Mouse (Mus musculus): ENCODE measurements around the gene Ppp3ca. TPM values are rescaled to one million over a fixed set of nuclear protein-coding genes. Genes with fewer than 3 reads are reported as not detected.

Ppp3ca gene
- total and polyA plus RNA-seq, 3 experiments: 63.4 to 143 (median 130) TPM

GRCm38 (mm10) chr3:136813886-136814285, 144.0 kb downstream of the Ppp3ca start:
- no peaks in the 10 kb centered on the region for H3K27me3 ChIP-seq (replicated peaks)
- no peaks in the 10 kb centered on the region for H3K9me3 ChIP-seq (replicated peaks; ENCODE audit: low read length)
- H3K36me3 ChIP-seq (replicated peaks in 1 of 2; ENCODE audit: control insufficient read depth in 1 of 2, insufficient read depth in 1 of 2, low read length in 1 of 2): peaks cover 0 to 55% of the 10 kb centered on the region in 2 experiments
- no peak for DNase-seq (ENCODE audit: extremely low read depth)
- H3K4me3 ChIP-seq (replicated peaks in 1 of 3; ENCODE audit: low read depth in 2 of 3, low read length in 2 of 3, poor library complexity in 1 of 3): no peak overlapping the region
- no peak overlapping the region for H3K9ac ChIP-seq (ENCODE audit: insufficient read depth, low read depth)
- TF ChIP-seq POLR2A (IDR thresholded peaks at IDR 0.05; ENCODE audit: low read depth, low read length) (no peak), MXI1 (IDR thresholded peaks at IDR 0.05; ENCODE audit: low read depth, low read length) (no peak), ZNF384 (IDR thresholded peaks at IDR 0.05; ENCODE audit: low read depth, low read length) (no peak), E2F4 (IDR thresholded peaks at IDR 0.05; ENCODE audit: insufficient replicate concordance, low read depth, low read length) (no peak), TCF12 (IDR thresholded peaks at IDR 0.05; ENCODE audit: low read depth, low read length) (no peak), NELFE (IDR thresholded peaks at IDR 0.05; ENCODE audit: low read depth, low read length) (no peak), UBTF (IDR thresholded peaks at IDR 0.05; ENCODE audit: low read depth, low read length) (no peak), GABPA (IDR thresholded peaks at IDR 0.05; ENCODE audit: insufficient replicate concordance, low read depth, low read length) (no peak), ELF1 (IDR thresholded peaks at IDR 0.05; ENCODE audit: low read depth, low read length) (no peak), RAD21 (IDR thresholded peaks at IDR 0.05; ENCODE audit: low read depth, low read length) (no peak), EP300 (IDR thresholded peaks at IDR 0.05; ENCODE audit: low read length) (no peak), POLR2AphosphoS2 (IDR thresholded peaks at IDR 0.05; ENCODE audit: low read depth, low read length) (no peak), MYC (IDR thresholded peaks at IDR 0.05; ENCODE audit: low read depth, low read length) (no peak), JUND (conservative IDR thresholded peaks at IDR 0.05; ENCODE audit: low read depth, low read length) (no peak), JUN (IDR thresholded peaks at IDR 0.05; ENCODE audit: insufficient read depth, low read depth, low read length) (no peak), MAFK (IDR thresholded peaks at IDR 0.05; ENCODE audit: insufficient replicate concordance, low read length) (no peak)
- in situ Hi-C loops (cut with MboI; ENCODE audit: low pct_ligation_motif_present, low pct_unique_long_range_greater_than_20kb, low sequenced_read_pairs): no loop called here
- no peak overlapping the region for H3K27ac ChIP-seq (ENCODE audit: insufficient read depth, low read depth)
- dilution Hi-C loops (cut with MboI; ENCODE audit: extremely low pct_ligation_motif_present, extremely low pct_unique_long_range_greater_than_20kb, low sequenced_read_pairs): no loop called here
- peaks cover 2% of the 10 kb centered on the region; the same call in 1 of the 2 replicates for H3K79me2 ChIP-seq (replicated peaks; ENCODE audit: control insufficient read depth, extremely low read depth, insufficient read depth, poor library complexity, severe bottlenecking)
- peaks cover 0 to 56% of the 10 kb centered on the region in 2 experiments; a peak in 2 of 4 replicates for H3K4me1 ChIP-seq (ENCODE audit: control insufficient read depth in 1 of 2, insufficient read depth in 2 of 2)
- no peak overlapping the region for H3K4me2 ChIP-seq (ENCODE audit: insufficient read depth, low read depth, poor library complexity, severe bottlenecking)

- peaks cover 0 to 49% of the 10 kb centered on the region in 2 experiments; a peak in 2 of 4 replicates for H3K4me1 ChIP-seq (ENCODE audit: control insufficient read depth in 1 of 2, insufficient read depth in 2 of 2)
- TF ChIP-seq ETS1 (conservative IDR thresholded peaks at IDR 0.05; ENCODE audit: low read depth, low read length) (no peak), JUN (IDR thresholded peaks at IDR 0.05; ENCODE audit: insufficient read depth, low read depth, low read length) (no peak), ELF1 (IDR thresholded peaks at IDR 0.05; ENCODE audit: low read depth, low read length) (no peak), MEF2A (IDR thresholded peaks at IDR 0.05; ENCODE audit: borderline replicate concordance, low read depth, low read length) (no peak), MXI1 (IDR thresholded peaks at IDR 0.05; ENCODE audit: low read depth, low read length) (no peak), MAFK (IDR thresholded peaks at IDR 0.05; ENCODE audit: insufficient replicate concordance, low read length) (no peak), HCFC1 (IDR thresholded peaks at IDR 0.05; ENCODE audit: low read depth, low read length) (no peak), NRF1 (IDR thresholded peaks at IDR 0.05; ENCODE audit: low read depth, low read length) (no peak), RAD21 (IDR thresholded peaks at IDR 0.05; ENCODE audit: low read depth, low read length) (no peak), ZMIZ1 (IDR thresholded peaks at IDR 0.05; ENCODE audit: low read depth, low read length) (no peak), POLR2AphosphoS2 (IDR thresholded peaks at IDR 0.05; ENCODE audit: low read depth, low read length) (no peak), BHLHE40 (IDR thresholded peaks at IDR 0.05; ENCODE audit: low read depth, low read length) (no peak), UBTF (IDR thresholded peaks at IDR 0.05; ENCODE audit: low read depth, low read length) (no peak), EP300 (IDR thresholded peaks at IDR 0.05; ENCODE audit: low read length) (no peak), ZNF384 (IDR thresholded peaks at IDR 0.05; ENCODE audit: low read depth, low read length) (no peak), NELFE (IDR thresholded peaks at IDR 0.05; ENCODE audit: low read depth, low read length) (no peak), CTCF (conservative IDR thresholded peaks at IDR 0.05 in 1 of 2, IDR thresholded peaks at IDR 0.05 in 1 of 2; ENCODE audit: low read depth in 2 of 2, low read length in 2 of 2) (no peak), RCOR1 (conservative IDR thresholded peaks at IDR 0.05; ENCODE audit: low read depth, low read length) (no peak), IRF4 (IDR thresholded peaks at IDR 0.05; ENCODE audit: low read depth, low read length) (no peak), PAX5 (IDR thresholded peaks at IDR 0.05; ENCODE audit: low read length) (no peak)
- no peak overlapping the region for H3K4me3 ChIP-seq (replicated peaks in 1 of 3; ENCODE audit: low read depth in 2 of 3, low read length in 2 of 3, poor library complexity in 1 of 3)
- no peaks in the 10 kb centered on the region for H3K27me3 ChIP-seq (replicated peaks)
- H3K4me2 ChIP-seq (ENCODE audit: insufficient read depth, low read depth, poor library complexity, severe bottlenecking): no peak overlapping the region
- no peak overlapping the region for H3K27ac ChIP-seq (ENCODE audit: insufficient read depth, low read depth)
- in situ Hi-C loops (cut with MboI; ENCODE audit: low pct_ligation_motif_present, low pct_unique_long_range_greater_than_20kb, low sequenced_read_pairs): no loop called here
- H3K79me2 ChIP-seq (replicated peaks; ENCODE audit: control insufficient read depth, extremely low read depth, insufficient read depth, poor library complexity, severe bottlenecking): peaks cover 2% of the 10 kb centered on the region
- H3K9me3 ChIP-seq (replicated peaks; ENCODE audit: low read length): no peaks in the 10 kb centered on the region
- dilution Hi-C loops (cut with MboI; ENCODE audit: extremely low pct_ligation_motif_present, extremely low pct_unique_long_range_greater_than_20kb, low sequenced_read_pairs): no loop called here
- no peak overlapping the region for H3K9ac ChIP-seq (ENCODE audit: insufficient read depth, low read depth)
- H3K36me3 ChIP-seq (replicated peaks in 1 of 2; ENCODE audit: control insufficient read depth in 1 of 2, insufficient read depth in 1 of 2, low read length in 1 of 2): peaks cover 0 to 55% of the 10 kb centered on the region in 2 experiments
- no peak for DNase-seq (ENCODE audit: extremely low read depth)
Observed at GRCm38 (mm10) chr3:136814916-136815315, 145.0 kb downstream of the Ppp3ca start.

Data from CH12.LX (cell line).